Mouse (Mus musculus) kidney, embryonic 15.5 days (tissue): ENCODE data around the gene Ndufs2. TPM values are rescaled to one million over a fixed set of nuclear protein-coding genes. Genes with fewer than 3 reads are reported as not detected.

Source experiments
- ATAC-seq: fragments of 200-750 bp; cut with Nextera tagmentation; replicated peaks from 2 replicates; pipeline ENCODE4 v1.8.0; 2017; ENCODE audit warnings: moderate TSS enrichment; ENCODE audit not compliant: low FRiP score
- H3K27ac ChIP-seq: fragments of 300-500 bp; sonication (generic); 2 replicates; pipeline ENCODE4 v1.5.1; 2015; ENCODE audit warnings: mild to moderate bottlenecking, inconsistent platforms
- H3K27me3 ChIP-seq: fragments of 300-500 bp; sonication (generic); 2 replicates; pipeline ENCODE4 v1.6.1; 2015; ENCODE audit warnings: inconsistent platforms
- H3K36me3 ChIP-seq: fragments of 300-500 bp; sonication (generic); 2 replicates; pipeline ENCODE4 v1.6.1; 2015; ENCODE audit warnings: inconsistent platforms
- H3K4me1 ChIP-seq: fragments of 300-500 bp; sonication (generic); 2 replicates; pipeline ENCODE4 v1.6.1; 2015; ENCODE audit warnings: inconsistent platforms
- H3K4me2 ChIP-seq: fragments of 300-500 bp; sonication (generic); 2 replicates; pipeline ENCODE4 v1.6.1; 2015; ENCODE audit warnings: moderate library complexity, mild to moderate bottlenecking, inconsistent platforms
- H3K4me3 ChIP-seq: fragments of 300-500 bp; sonication (generic); replicated peaks from 2 replicates; pipeline ENCODE4 v1.5.1; 2015; ENCODE audit warnings: mild to moderate bottlenecking, inconsistent platforms
- H3K9ac ChIP-seq: fragments of 300-500 bp; sonication (generic); 2 replicates; pipeline ENCODE4 v1.6.1; 2015; ENCODE audit warnings: mild to moderate bottlenecking, inconsistent platforms
- H3K9me3 ChIP-seq: fragments of 300-500 bp; sonication (generic); replicated peaks from 2 replicates; pipeline ENCODE4 v1.6.1; 2016; ENCODE audit warnings: inconsistent platforms
- WGBS: fragments of 180-500 bp; shearing (Covaris S2); methylation state at CpG from one replicate; pipeline ENCODE4 v1.1.7; 2015; ENCODE audit warnings: mixed read lengths; 5-methylcytosine and 5-hydroxymethylcytosine counted together
- polyA plus RNA-seq: library from polyadenylated mRNA; unstranded; fragments of >200 nt; fragmentation: Nextera tagmentation; extraction: Ambion mirVana; gene quantifications from 2 replicates; pipeline ENCODE4 v1.2.1, GENCODE M21; 2015

Ndufs2 gene
- polyA plus RNA-seq, 1 experiment from 2014 or later: 276 TPM

DNA sequence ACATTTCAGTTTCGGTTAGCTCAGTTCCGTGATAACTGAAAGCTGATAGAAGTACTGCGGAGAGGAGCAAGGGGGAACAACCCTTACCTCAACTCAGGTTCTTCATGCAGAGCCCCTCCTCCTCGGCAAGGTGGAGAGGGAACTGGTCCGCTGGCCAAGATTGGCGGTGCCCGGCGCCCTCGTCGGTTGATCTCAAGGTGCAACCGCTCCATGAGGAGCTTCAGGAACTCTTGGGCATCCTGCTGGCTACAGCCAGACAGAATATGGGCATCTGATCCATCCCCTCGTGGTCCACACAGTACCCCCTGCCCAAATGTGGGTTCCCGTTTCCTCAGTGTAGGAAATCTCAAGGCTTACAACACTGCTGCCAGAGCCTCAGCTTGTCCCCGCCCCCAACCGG, 33.3 kb upstream of the Ndufs2 start:
- H3K9ac ChIP-seq: no peak overlapping the region
- H3K4me3 ChIP-seq: no peak overlapping the region
- H3K4me2 ChIP-seq: no peak overlapping the region
- ATAC-seq: no peak
- H3K9me3 ChIP-seq: no peaks in the 10 kb centered on the region
- H3K4me1 ChIP-seq: peaks cover 51% of the 10 kb centered on the region
- no peak overlapping the region for H3K27ac ChIP-seq
- peaks cover 60% of the 10 kb centered on the region for H3K36me3 ChIP-seq
- WGBS: 91% methylated on average over 15 of the region's 15 CpGs
- H3K27me3 ChIP-seq: no peaks in the 10 kb centered on the region

- no peak overlapping the region for H3K27ac ChIP-seq
- H3K9me3 ChIP-seq: no peaks in the 10 kb centered on the region
- peaks cover 58% of the 10 kb centered on the region for H3K36me3 ChIP-seq
- WGBS: 93% methylated on average over 18 of the region's 18 CpGs
- H3K27me3 ChIP-seq: no peaks in the 10 kb centered on the region
- H3K4me3 ChIP-seq: no peak overlapping the region
- no peak for ATAC-seq
- no peak overlapping the region for H3K4me2 ChIP-seq
- H3K4me1 ChIP-seq: peaks cover 52% of the 10 kb centered on the region
- no peak overlapping the region for H3K9ac ChIP-seq
Observed at GRCm38 (mm10) chr1:171283188-171284160, 32.3 kb upstream of the Ndufs2 start.

- H3K36me3 ChIP-seq: peaks cover 68% of the 10 kb centered on the region
- H3K9ac ChIP-seq: peak overlapping the region; percentile 47
- ATAC-seq: no peak
- H3K4me2 ChIP-seq: peak overlapping the region; percentile 80
- 80% methylated on average over 18 of the region's 18 CpGs for WGBS
- H3K9me3 ChIP-seq: no peaks in the 10 kb centered on the region
- H3K4me1 ChIP-seq: peaks cover 45% of the 10 kb centered on the region
- H3K27ac ChIP-seq: peak overlapping the region; percentile 87
- peak overlapping the region; percentile 63 for H3K4me3 ChIP-seq
- no peaks in the 10 kb centered on the region for H3K27me3 ChIP-seq
Observed at GRCm38 (mm10) chr1:171282086-171282805, 31.1 kb upstream of the Ndufs2 start.

DNA sequence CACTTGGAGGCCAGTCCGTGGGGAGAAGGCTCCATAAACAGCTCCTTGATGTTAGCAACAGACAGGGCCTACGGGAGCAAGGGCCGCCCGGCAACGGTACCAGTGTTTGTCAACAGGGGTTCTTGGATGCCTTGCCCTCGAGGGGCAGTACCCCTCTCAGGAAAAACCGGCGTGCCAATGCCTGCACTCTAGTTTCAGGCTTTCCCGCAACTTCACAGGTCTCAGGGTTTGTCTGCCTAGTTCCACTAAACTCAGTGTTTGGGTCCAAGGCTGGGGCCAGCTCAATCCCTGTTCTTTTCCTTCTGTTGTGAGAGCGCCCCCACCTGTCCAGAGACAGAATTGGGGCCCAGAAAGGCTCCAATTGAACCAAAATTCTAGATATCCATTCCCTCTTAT, 30.3 kb upstream of the Ndufs2 start:
- H3K4me3 ChIP-seq: peak overlapping the region; percentile 63
- H3K27me3 ChIP-seq: no peaks in the 10 kb centered on the region
- WGBS: 2% methylated on average over 10 of the region's 10 CpGs
- H3K9me3 ChIP-seq: no peaks in the 10 kb centered on the region
- peak; percentile 38 for ATAC-seq
- peak overlapping the region; percentile 47 for H3K9ac ChIP-seq
- peaks cover 38% of the 10 kb centered on the region for H3K4me1 ChIP-seq
- peak overlapping the region; percentile 80 for H3K4me2 ChIP-seq
- peak overlapping the region; percentile 87 for H3K27ac ChIP-seq
- peaks cover 74% of the 10 kb centered on the region for H3K36me3 ChIP-seq

DNA sequence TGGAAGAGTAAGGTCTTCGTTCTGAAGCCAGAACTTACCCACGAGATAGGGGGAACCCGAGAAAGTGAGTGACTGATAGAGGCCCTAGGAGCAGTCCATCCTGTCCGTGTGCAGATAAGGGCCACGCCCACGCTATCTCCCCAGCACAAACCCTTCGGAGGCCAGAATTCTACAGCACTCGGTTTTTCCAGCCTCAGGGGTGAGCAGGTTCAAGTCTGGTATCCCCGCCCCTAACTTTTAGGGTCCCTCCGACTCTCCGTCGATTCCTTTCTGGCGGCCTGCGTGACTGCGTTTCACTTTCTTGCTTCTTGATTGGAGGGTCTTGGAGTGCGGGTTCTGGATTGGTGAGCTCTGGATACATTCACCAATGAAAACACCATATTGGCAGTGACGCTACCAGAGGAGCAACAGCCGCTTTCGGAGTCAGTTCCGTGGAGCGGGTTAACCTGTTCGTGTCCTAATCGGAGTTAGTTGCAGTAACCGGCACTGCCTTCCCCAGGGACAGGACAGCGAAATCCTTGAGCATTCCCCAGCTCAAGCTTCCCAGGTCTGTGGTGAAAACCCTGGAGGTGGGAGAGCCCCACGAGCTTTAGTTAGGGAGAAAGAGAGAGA, 29.8 kb upstream of the Ndufs2 start, which contains the start of gene Ppox:
TSS of gene Ppox (minus strand) at position 271 of the 612 bp plus-strand sequence.
- Histone ChIP-seq H3K9me3 (no peaks in the 10 kb centered on the region), H3K4me1 (peaks cover 33% of the 10 kb centered on the region), H3K27me3 (no peaks in the 10 kb centered on the region), H3K27ac (peak within 1 kb of the TSS; percentile 87), H3K4me3 (peak within 1 kb of the TSS; percentile 63), H3K36me3 (peaks cover 74% of the 10 kb centered on the region), H3K9ac (peak within 1 kb of the TSS; percentile 77), H3K4me2 (peak within 1 kb of the TSS; percentile 80)
- WGBS: under 1% methylated on average over 26 of the region's 26 CpGs
- ATAC-seq: peak; percentile 97

GRCm38 (mm10) chr1:171280250-171280915, 29.2 kb upstream of the Ndufs2 start:
- H3K4me2 ChIP-seq: peak overlapping the region; percentile 80
- no peaks in the 10 kb centered on the region for H3K27me3 ChIP-seq
- H3K4me3 ChIP-seq: peak overlapping the region; percentile 63
- 1% methylated on average over 25 of the region's 25 CpGs for WGBS
- H3K36me3 ChIP-seq: peaks cover 74% of the 10 kb centered on the region
- peaks cover 27% of the 10 kb centered on the region for H3K4me1 ChIP-seq
- ATAC-seq: peak; percentile 32
- H3K9ac ChIP-seq: peak overlapping the region; percentile 77
- H3K9me3 ChIP-seq: no peaks in the 10 kb centered on the region
- peak overlapping the region; percentile 74 for H3K27ac ChIP-seq

DNA sequence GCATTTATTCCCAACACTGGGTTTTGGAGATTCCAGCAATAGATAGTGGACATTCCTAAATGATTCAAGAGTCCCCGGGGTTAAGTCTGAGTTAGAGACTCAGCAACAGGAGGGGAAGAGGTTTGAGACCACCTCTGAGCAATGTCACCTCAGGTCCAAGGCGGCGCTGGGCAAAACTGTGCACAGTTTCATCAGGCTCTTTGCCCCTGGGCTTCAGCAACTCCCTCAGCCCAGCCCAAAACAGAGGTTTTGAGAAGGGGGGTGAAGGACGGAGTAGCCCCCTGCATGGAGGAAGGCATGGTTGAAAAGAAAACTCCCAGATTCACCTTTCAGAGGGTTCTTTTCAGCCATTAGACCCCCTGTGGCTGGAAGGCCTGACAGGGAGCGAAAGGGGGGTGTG, 28.5 kb upstream of the Ndufs2 start:
- ATAC-seq: no peak
- Histone ChIP-seq H3K4me1 (peaks cover 23% of the 10 kb centered on the region), H3K4me3 (peak overlapping the region; percentile 63), H3K9ac (peak overlapping the region; percentile 77), H3K9me3 (no peaks in the 10 kb centered on the region), H3K36me3 (peaks cover 74% of the 10 kb centered on the region), H3K27ac (0 out of 2 replicates have a peak overlapping the region, but pooled peaks have one; percentile 74), H3K27me3 (no peaks in the 10 kb centered on the region), H3K4me2 (peak overlapping the region; percentile 80)
- 72% methylated on average over 5 of the region's 5 CpGs for WGBS

DNA sequence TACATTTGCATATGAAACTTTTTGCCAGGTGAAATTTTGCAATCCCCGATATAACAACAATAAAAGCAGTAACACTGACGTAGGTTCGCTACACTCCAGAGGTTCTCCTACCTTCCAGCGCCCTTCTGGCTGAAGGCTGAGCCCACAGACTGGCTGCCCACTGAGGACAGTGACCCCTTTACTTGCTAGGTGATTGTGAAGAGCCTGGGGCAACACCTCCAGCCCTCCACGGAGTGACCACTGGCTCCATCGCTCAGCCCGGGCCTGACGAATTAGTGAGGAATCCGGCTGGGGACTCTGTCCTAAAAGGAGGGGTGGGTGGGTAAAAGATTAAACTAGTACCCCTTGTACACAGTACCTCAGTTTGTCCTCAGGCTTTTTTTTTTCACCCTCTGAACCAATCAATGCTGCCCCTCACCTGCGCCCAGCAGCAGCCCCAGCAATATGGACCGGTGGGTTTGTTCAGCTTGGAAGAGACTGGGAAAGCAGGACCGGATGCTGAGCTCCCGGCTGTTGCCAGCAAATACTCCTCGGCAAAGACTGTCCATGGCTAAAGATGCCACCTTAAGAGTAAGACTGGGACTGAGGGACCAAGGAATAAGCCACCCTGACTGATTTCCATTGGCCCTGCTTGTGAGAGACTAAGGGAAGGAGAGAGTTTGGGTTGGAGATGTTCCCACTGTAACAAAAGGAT, 28.0 kb upstream of the Ndufs2 start:
- peaks cover 23% of the 10 kb centered on the region for H3K4me1 ChIP-seq
- H3K4me3 ChIP-seq: peak overlapping the region; percentile 63; the same call in 1 of the 2 replicates
- no peak overlapping the region for H3K27ac ChIP-seq
- H3K9me3 ChIP-seq: no peaks in the 10 kb centered on the region
- peaks cover 74% of the 10 kb centered on the region for H3K36me3 ChIP-seq
- no peak overlapping the region for H3K9ac ChIP-seq
- peak overlapping the region; percentile 80; the same call in 1 of the 2 replicates for H3K4me2 ChIP-seq
- WGBS: 89% methylated on average over 14 of the region's 14 CpGs
- no peaks in the 10 kb centered on the region for H3K27me3 ChIP-seq
- no peak for ATAC-seq

DNA sequence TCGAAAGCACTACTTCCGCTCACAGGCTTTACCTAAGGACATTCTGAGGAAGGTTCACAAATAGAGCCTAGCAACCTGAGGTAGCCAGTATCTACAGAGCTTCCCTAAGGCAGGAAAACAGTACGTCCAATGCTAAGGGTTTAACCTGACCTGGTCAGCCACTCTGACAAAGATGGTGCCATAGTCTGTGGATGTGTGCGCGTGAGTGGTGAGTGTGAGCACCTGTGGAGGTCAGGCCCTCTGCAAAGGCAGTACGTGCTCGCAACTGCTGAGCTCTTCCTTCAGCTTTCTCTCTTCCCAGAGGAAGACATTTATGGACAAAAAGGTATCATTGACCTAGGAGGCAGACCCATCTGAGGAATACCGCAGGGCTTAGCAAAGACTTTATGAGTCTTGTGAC, 27.2 kb upstream of the Ndufs2 start:
- Histone ChIP-seq H3K4me3 (no peak overlapping the region), H3K9ac (no peak overlapping the region), H3K9me3 (no peaks in the 10 kb centered on the region), H3K27me3 (no peaks in the 10 kb centered on the region), H3K4me2 (no peak overlapping the region), H3K4me1 (peaks cover 23% of the 10 kb centered on the region), H3K27ac (no peak overlapping the region), H3K36me3 (peaks cover 74% of the 10 kb centered on the region)
- 93% methylated on average over 8 of the region's 8 CpGs for WGBS
- ATAC-seq: no peak

DNA sequence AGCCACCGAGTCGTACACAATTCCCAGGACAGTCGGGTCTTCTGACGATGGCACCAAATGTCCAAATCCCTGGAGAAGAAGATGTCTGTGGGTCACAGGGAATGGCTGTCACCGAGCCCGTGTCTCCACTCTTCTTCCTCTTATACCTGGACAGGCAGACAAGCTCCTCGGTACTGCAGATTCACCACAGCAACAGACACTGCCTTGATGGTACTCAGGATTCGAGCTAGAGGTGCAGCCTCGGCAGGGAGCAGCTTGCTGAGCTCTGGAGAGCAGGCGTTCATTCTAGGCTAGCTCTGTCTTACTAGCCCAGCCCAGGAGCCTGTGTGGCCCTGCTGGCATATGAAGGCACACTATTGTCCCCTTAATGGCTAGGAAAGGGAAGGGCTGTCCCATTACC, 26.5 kb upstream of the Ndufs2 start:
- Histone ChIP-seq H3K9me3 (no peaks in the 10 kb centered on the region), H3K9ac (no peak overlapping the region), H3K27ac (no peak overlapping the region), H3K4me1 (peaks cover 23% of the 10 kb centered on the region), H3K27me3 (no peaks in the 10 kb centered on the region), H3K4me2 (no peak overlapping the region), H3K36me3 (peaks cover 74% of the 10 kb centered on the region), H3K4me3 (no peak overlapping the region)
- WGBS: 89% methylated on average over 10 of the region's 10 CpGs
- no peak for ATAC-seq
